Mouse (Mus musculus): Measurements from ENCODE around the gene Ccdc189.

- TF ChIP-seq CTCF (IDR thresholded peaks at IDR 0.05; ENCODE audit: low read depth, low read length) (no peak), EP300 (IDR thresholded peaks at IDR 0.05; ENCODE audit: insufficient read depth, low read depth, low read length) (no peak), POLR2A (IDR thresholded peaks at IDR 0.05; ENCODE audit: insufficient read depth, low read length) (no peak)
Measured at GRCm38 (mm10) chr7:127614511-127614890, 26.1 kb upstream of the Ccdc189 start.

All from ES-Bruce4 (cell line).